Mouse (Mus musculus) left cerebral cortex, adult 11 months (tissue): ENCODE results near the gene Llgl2.
A peak's percentile ranks its signal among the peaks of the same experiment; 100 is the strongest.

Experiments used
- DNase-seq: peaks from one replicate; pipeline ENCODE4 v3.0.0; 2022; ENCODE audit warnings: low spot score

Gene Llgl2

DNA sequence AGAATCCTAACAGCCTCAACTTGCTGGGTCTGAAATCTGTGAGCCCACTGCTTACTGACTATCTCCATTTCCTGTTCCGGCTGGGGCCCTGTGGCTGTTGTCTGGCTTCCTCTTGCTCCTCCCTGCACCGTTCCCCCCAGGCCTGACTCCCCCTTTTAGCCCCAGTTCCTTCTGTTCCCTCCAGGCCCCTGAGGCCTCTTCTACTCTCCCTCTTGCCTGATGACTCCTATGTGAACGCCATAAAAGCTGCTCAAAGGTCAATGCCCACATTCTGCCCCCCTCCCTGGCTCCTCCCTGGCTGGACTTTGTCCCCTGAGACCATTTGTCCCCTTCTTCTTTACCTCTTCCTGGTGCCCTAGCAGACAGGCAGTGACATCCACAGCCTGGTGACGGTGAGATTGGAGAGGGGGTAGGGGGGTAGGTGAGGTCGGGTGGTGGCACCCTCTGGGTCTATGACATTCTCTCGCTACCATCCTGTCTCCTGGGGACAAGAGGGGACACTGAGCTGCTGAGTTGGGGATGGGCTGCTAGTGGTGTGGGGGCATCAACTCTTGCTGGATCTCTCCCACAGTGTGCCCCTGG, 53.4 kb downstream of the Llgl2 start:
- DNase-seq, result no peak

DNA sequence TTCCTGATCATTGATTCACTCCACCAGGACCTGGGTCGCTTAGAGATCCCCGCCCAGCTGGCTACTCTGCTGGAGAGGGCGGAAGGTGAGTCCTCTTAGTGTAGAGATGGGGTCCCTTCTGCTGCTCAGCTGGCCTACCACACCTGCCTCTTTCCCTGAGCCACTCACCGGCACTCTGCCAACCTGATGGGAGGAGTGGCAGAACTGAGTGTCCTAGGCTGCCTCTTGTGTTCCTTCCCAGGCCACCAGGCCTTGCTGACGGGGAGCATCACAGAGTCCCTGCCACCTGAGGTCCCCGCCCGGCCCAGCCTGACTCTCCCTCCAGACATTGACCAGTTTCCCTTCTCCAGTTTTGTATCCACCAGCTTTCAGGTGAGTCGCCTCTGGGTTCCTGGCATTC, 54.2 kb downstream of the Llgl2 start:
- no peak for DNase-seq

DNA sequence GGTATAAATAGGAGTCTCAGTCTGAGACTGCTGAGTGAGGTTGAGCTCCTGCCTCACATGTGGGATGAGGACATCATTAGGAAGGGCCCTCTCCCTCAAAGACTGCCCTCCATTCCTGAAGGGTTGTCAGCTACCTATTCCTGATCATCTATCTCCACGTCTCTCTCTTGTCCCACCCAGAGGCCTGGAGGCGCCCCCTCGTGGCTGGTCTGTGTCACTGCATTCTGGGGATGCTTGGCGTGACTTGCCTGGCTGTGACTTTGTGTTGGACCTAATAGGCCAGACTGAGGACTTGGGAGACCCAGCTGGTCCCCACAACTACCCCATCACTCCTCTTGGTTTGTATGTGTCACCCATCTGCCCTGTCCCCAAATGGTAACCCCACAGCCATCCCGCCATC, 57.2 kb downstream of the Llgl2 start:
- DNase-seq, result no peak

GRCm38 (mm10) chr11:115883251-115883650, 59.4 kb downstream of the Llgl2 start:
- no peak for DNase-seq

DNA sequence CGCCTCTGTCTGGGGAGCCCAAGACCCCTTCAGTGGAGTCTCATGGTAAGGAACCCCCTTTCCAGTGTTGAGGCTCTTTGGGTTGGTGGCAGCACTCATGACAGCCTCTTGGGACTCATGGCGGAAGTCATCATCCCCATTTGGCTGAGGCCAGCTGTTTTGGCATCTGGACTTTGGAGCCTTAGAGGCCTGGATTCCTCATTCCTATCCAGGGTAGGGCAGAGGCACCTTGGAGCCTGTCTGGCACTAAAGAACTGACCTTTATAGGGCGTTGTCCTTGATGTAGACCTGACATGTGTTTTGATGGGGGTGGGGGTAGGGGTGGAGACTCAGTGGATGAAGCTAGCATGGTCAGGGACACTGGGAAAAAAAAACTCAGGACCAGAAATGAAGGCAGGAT, 60.5 kb downstream of the Llgl2 start:
- no peak for DNase-seq

DNA sequence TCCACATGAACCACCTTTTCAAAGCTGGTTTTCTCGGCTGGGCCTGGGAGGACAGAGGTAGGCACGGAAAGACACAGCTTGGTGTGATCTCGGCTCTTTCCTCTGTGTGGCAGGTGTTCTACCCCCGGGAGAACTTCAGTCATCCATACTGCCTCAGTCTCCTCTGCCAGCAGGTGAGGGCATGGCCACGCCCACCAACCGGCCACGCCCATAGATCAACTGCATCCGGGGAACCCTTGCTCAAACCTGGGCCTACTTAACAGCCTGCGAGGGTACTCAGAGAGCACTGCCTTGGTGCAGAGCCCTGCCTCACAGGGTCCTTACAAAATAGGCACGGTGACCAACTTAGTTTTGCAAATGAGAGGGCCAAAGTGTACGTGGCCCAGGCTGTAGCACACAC, 61.4 kb downstream of the Llgl2 start:
- no peak for DNase-seq

DNA sequence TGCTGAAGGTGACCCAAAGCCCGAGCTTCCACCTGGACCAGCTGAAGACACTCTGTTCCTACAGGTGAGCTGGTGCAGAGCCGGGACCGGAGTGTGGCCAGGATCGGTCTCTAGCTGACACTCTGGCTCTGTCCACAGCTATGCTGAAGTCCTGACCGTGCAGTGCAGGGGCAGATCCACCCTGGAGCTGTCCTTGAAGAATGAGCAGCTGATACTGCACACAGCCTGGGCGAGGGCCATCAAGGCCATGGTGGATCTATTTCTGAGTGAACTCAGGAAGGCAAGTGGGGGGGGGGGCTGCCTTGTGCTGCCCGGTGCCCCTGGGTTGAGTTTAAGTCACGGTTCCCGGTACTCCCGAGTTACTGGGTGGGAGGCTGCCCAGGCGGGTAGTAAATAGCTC, 62.6 kb downstream of the Llgl2 start:
- no peak for DNase-seq

GRCm38 (mm10) chr11:115888020-115888419, 64.2 kb downstream of the Llgl2 start:
- DNase-seq, result no peak

DNA sequence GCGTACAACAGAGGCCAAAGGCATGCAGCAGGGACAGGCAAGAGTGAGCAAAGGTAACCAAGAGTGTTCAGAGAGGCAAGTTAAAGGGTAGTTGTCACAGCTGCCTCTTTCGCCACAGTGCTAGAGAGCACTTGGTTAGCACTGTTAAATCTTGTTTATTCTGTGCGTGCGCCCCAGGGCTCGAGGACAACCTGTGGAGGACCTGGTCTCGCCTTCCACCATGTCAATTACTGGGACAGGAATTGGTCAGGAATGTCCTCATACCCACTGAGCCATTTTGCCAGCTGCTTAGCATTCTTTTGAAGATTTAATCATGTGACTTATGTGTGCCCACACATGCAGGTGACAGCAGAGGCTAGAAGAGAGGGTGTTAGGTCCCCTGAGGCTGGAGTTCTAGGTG, 65.3 kb downstream of the Llgl2 start:
- DNase-seq, result no peak

DNA sequence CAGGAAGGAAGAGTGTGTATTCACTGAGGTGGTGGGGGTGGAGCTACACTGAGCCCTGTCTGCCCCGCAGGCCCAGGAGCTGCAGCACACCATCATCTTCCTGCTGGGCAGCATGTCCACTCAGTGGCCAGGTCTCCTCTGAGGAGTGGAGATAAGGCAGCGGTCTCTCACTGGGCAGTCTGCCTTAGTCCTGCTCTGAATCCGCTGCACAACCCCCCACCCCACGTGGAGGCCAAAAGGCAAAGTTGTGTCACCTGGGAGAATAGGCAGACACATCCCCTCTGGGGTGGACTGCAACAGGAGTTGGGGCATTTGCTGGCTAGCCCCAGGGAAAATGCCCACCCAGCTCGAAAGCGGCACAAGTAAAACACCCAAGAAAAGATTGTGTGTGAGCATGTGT, 68.4 kb downstream of the Llgl2 start:
- no peak for DNase-seq

DNA sequence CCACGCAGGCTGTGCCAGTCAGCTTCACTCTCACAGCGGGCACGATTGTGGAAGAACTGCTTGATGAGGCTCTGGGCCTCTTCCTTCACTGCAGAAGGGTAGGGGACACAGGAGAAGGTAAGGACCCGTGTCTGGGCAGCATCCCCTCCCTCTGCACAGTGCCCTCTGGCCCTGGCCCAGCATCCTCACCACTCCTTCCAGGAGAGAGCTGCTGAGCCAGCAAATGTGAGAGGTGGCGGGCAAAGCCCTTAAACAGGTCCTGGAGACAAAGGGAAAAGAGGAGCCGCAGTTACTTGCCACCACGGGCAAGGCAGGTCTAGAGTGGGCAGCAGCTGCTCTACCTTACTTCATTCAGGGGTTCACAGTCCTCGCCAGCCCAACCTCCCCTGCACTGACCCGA, 69.2 kb downstream of the Llgl2 start:
- DNase-seq, result no peak

DNA sequence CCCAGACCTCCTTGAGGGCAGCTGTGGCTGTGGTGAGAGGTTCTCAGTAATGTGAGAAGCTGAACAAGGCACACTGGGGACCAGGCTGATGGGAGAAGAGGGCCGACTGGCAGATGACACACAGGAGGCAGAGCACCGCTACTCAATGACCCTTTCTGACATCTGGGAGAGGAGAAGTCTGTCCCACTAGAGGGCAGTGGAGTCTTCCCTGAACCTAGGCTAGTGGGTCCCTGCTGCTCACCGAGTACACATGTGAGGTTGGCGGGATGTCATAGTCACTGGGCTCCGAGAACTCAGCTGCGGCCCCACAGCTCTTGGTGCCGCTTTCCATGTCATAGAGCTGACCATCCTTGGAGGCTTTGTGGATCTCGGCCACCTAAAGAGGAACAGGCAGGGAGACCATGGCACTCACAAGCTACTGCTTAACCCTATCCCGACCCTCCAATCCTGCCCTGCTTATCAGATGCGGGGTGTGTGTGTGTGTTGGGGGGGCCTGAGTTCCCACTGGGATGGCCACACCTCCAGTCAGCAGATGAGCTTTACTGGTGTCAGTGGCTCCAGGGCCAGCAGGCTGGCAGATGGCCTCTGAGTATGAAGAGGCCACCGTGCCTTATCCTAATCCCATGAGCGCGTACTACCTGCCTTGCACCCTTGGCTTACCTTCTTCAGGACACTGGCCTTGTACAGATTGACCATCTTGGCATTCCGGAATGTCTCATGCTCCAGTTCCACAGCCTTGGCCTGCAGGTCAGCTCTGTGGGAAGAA, 71.1 kb downstream of the Llgl2 start:
- no peak for DNase-seq

- DNase-seq, result no peak
These were observed 74.6 kb downstream of the Llgl2 start for GRCm38 (mm10) chr11:115898446-115898845.

DNA sequence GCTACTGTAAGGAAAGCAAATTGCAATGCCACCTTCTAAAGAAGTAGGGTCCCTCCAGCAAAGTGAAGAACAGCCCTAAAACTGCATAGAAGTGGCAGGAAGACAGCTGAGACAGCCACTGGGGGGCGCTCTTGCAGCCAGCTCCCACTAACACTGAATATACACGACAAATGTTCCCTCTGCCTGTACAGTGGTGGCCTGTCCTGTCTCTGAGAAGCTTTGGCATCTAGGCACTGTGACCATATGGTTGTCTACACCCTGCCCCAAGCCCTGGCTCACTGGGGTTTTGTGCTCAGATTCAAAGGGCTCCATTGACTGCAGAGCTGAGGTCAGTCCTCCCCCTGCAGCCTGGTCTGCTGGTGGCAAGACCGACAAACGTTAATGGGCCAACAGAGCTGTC, 75.0 kb downstream of the Llgl2 start:
- DNase-seq, result peak; percentile 79

DNA sequence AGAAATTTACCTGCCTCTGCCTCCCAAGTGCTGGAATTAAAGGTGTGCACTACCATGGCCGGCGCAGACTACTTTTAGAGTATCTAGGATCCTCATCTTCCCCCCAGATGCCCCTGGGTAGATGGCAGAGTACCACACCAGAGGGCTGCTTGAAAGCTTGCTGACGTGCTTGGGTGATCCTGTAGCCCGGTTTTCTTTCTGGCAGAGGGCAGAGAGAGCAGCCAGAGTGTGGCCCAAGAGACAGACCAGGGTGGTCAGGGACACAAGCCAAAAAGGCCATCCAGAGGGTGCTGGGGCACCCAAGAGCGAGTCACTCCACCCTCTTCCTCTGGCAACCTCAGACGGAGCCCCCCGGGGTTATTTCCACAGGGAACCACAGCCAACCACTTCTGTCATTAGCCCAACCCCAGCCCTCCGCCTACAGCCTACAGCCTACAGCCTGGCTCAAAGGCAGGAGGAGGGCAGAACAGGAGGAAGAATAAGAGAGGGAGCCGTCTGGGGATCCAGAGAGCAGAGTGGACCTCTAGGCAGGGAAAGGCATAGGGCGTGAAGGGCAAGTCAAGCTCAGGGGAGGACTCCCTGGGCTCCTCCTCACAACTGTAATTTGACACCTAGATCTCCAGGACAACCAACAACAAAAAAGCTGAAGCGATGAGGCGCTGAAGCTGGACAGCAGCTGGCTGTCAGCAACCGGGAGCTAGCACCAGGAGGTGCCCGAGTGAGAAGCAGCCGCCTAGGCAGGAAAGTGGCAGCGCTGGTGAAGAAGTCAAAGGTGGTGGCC, 75.8 kb downstream of the Llgl2 start, which contains the start of gene Smim5:
TSS of gene Smim5 (plus strand) at position 481 of the 781 bp plus-strand sequence.
- no peak for DNase-seq

DNA sequence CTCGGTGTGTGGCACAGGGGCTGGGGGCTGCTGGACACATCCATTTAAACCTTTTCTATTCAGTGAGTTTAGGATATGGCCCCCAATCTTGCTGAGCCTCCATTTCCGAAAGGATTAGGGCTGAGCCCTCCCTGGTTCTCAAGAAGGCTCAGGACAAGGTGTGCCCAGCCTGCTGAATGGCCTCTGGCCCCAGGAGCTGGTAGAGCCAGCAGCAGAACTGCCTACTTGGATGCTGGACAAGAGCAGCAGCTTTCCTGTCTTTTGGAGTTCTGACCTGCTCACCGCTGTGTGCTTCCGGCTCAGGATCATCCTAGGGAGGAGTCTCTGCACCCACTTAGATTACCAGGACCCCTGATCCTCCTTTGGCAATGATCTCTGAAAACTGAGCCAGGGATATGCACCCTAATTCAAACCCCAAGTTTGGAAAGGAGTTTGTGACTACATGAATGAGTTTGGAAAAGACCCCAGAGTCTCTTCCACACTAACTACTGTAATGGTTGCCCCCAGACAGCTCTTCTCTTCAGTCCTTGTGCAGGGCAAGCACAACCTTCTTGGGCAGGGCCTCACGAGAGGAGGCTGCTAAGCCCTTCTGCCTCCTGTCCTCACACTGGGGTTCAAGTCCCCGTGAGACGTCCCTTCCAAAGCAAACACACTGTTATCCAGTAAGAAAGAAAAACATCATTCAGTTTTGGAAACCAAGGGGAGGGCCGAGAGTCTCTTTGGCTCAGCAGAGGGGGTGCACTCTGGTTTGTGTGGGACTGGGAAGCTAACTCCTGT, 76.9 kb downstream of the Llgl2 start:
- DNase-seq, result no peak

DNA sequence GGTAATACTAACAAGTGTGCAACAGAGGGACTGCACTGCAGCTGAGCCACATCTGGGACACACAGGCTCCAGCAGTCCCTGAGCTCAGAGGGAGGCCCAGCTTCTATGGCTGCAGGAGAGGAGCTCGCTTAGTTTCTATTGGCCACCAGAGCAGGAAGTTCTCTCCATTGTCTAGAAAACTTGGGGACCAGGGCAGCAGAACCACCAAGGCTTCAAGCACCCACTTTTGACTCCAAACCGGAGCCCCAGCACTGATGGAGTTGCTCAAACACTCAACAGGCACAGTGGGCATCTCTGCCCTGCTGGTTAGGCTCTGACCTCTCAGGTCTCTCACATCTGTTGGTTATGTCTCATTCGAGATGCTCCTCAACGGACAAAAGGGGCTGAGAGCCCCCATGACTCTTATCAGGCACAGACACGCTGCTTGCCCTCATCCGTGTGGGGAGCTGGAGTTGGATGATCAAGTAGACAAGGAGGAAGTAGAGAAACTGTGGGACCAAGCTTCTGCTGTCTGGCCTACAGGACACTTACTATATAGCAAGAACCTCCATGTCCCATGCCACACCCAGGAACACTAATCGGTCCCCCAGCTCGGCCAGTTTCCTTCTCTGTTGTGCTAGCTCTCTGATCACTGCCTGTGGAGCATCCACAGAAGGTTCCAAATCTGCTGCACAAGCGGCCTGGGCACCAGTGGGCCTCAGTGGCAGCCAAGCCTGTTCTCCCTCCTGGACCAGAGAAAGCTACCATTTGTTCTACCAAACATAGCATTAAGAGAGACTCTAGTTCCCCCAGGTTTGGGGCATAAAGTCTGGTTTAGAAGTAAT, 77.7 kb downstream of the Llgl2 start:
- no peak for DNase-seq

DNA sequence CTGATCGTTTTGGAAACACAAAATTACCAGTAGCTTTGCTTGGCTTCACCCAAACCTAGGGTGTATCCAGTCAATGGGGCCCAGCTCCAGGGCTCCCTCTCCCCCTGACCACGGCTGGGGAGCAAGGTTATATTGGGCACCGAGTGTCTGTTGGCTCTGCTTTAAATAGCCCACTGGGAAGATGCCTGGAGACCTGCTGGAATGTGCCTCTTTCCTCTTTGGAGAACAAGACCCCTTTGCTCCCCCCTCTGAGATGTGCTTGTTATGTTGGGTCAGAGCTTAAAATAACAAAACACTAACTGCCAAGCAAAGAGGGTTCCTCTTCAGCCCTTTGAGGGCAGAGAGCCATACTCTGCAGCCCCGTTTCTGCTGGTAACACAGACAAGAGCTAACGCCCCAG, 78.3 kb downstream of the Llgl2 start:
- no peak for DNase-seq

DNA sequence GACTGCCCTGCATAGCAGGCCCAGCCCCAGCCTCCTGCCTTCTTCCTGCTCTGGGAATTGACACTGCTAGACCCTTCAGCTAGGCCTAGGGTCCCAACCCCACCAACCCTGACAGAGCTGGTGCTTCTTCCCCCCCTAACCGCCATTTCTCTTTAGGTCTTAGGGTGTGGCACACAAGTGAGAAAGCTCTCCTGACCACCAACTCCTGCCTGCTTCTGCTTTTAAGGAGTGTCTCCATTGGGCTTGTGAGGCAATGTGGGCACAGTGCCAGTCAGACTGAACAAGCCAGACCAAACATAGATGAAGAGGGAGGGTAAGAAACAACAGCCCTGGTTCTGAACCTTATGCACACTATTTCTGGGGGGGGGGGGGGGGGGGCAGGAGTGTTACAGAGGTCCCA, 79.0 kb downstream of the Llgl2 start:
- no peak for DNase-seq

DNA sequence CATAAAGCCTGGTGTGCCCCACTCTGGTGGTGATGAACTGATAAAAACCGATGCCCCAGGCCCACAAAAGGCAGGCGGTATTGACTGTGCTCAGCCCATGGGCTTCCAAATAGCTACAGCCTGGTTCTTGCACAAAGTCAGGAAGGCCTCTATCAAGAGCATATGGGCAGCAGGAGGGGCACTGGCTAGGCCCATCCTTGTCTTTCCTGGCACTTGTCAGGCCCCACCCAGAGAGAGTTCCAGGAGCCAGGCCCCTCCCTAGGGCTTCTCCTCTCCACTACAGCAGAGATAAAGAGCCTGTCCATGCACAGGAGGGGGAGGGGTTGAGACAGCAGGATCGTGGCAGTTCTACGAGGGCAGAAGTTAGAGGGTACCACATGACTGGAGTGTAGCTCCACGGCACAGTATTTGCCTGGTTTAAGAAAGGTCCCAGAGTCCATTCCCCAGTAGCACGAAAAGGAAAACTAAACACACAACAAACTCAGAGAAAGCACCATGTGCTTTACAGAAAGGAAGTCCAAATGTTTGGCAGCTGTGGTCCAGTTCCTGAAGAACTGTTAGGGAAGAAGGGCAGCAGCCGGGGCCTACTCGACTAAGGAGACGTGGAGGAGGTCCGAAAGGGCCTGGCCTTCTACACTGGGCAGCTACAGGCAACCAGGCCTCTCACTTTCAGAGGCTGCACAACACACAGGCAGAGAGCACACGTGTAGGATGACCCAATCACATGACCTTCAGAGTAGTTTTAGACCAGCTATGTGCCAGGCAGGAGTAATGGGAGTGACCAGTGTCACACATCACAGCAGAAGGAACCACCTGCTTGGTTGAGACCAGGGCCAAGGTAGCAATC, 79.8 kb downstream of the Llgl2 start:
- no peak for DNase-seq
